Mouse (Mus musculus) layer of hippocampus, adult 11-12 months (tissue): ENCODE measurements around the gene Slc16a3.

ENCODE experiments used
- DNase-seq: peaks from one replicate; pipeline ENCODE4 v3.0.0; 2022; ENCODE audit warnings: low spot score

The Slc16a3 gene

DNA sequence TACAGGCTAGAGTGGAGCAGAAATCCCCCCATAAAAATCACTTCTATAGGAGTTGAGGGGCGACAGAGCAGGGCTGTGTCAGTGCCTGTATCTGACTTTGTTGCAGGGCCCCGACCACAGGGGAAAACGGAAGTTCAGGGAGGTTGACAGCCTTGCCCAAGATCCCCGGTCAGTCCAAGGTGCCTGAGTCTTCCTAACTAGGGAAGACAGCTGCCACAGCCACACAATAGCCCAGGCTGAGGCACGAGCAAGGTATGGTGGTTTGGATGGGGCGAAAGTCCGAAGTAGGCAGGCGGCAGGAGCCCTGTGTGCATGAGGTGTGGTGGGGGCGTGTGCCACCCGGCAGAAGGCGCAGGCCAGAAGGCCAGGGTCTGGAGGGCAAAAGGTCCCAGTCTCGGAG, at the start of gene Slc16a3:
Gene Slc16a3, plus strand, starts transcription at position 153 of the 400 bp plus-strand sequence.
- no peak for DNase-seq

GRCm38 (mm10) chr11:120900276-120901244, 47.7 kb upstream of the Slc16a3 start:
- no peak for DNase-seq

DNA sequence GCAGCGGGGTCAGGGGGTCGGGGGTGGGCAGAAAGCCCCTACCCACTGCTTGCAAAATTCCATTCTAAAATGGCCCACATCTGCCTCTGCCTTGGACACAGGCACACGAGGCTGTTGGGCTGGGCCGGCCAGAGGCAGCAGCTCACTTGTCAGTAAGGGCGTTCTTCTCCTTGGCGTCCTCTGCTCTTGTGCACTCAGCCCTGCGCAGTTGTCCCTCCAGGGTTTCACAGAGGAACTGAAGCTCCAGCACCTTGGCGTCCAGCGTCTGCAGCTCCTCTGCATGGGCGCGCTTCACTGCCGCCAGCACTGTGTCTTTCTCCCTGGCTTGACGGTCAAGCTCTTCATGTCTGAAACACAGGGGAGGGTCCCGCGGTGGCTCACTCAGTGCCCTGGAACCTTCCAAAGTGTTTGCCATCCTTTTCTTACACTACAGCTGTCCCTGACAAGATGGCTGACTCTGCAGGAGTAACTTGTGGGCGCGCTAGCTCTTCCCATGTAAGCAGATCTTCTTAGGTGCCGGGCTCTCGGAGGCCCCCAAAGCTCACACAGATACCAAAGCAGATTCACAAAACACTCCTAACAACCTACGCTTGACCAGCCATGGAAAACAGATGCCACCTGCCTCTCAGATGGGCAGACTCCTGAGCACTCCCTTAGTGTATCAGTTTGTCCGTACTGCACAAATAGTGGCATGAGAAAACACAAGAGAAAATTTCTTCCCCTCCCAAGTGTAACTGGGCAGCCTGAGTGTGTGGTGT, 46.4 kb upstream of the Slc16a3 start:
- DNase-seq: no peak

GRCm38 (mm10) chr11:120902487-120903142, 45.7 kb upstream of the Slc16a3 start:
- no peak for DNase-seq

DNA sequence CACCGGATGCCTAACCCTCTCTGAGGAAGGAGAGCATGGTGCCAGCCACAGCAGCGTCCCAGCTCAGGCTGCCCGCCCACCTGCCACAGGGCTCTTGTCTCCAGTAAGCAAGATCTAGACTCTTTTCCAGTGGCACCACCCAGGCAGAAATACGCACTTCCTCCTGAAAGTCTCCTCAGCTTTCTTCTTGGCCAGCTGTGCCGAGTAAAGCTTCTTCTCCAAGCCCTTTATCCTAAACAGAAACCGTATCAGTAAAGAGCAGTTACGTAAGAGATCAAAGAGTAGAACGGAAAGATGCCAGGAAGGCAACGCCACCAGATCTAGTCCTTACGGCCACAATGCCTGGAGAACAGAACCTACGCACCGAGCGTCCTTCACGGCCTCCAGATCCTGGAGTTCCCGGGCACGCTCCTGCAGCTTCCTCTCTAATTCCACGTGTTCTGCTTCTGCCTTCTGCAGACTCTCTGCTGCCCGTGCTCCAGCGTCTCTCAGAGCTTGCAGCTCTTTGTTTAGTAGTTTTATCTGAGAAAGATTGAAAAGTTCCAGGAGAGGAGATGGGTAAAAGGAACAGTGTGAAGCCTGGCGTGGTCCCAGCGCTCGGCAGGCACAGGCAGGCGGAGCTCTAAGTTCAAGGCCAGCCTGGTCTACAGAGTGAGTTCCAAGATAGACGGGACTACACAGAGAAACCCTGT, 45.0 kb upstream of the Slc16a3 start:
- DNase-seq: peak; percentile 21

- DNase-seq: no peak
Observed at GRCm38 (mm10) chr11:120904561-120904960, 43.7 kb upstream of the Slc16a3 start.

- DNase-seq: peak; percentile 83
Observed at GRCm38 (mm10) chr11:120905430-120905873, 42.8 kb upstream of the Slc16a3 start.

DNA sequence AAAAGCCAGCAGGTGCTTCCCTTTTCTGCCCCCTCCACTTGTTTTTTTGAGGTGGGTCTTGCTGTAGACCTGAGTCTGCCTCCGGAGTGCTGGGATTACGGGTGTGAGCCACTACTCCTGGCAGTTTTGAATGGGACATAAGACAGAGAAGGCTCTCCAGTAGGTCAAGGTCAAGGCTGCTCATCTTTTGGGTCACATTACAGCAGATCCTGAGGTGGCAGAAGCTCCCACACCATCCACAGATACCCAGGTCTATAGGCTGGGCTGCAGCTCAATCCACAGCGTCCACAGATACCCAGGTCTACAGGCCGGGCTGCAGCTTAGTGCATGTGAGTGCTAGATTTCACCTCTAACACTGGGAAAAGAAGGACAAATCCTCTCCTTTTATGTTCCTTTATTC, 34.5 kb upstream of the Slc16a3 start:
- DNase-seq: no peak

DNA sequence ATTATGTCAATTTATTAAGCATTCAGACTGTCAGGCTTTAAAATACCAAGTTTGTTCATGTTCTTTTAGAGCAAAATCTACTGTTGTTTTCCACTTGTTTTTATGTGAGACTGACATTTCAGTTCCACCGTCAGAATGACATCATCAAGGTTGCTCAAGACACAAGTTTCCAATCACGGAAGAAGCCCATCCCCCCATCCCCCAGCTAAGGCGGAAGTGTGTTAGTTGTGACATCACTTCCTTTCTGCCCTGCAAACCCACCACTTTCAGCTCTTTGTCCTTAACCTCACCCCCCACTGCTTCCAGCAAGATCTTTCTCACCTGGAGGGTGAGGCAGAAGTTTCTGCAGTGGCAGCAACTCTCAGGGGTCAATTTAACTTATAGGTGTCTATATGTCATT, 31.8 kb upstream of the Slc16a3 start:
- DNase-seq: peak; percentile 30

DNA sequence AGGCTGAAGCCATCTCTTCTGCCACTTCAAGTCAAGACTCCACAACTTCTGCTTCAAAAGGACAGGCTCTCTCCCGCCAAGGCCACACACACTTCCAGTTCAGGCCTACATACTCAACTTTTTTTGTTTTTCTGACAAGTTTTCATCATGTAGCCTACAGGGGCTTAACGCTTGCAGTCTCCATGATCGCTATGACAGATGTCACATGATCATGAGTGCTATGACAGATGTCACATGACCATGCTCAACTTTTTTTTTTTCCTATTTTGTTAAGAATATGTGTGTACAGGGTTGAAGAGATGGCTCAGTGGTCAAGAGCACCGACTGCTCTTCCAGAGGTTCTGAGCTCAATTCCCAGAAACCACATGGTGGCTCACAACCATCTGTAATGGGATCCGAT, 30.5 kb upstream of the Slc16a3 start:
- DNase-seq: no peak

GRCm38 (mm10) chr11:120922528-120922927, 25.8 kb upstream of the Slc16a3 start:
- DNase-seq: no peak

DNA sequence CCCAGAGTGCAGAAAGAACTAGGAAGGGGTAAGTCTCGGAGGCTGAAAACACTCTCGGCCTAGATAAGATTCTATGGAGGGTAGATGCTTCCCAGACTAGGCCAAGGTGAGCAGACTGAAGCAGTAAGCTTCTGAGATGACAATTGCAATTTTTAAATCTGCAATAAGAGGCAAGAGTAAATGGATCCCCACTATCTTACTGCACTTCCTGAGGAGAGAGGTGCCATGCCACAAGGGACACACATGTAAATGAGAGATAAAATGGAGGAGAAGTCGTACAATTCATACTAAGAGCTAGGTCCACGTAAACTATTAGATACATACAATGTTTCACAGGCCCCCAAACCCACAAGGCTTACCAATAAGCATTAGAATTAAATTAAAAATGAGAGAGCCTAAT, 19.8 kb upstream of the Slc16a3 start:
- DNase-seq: no peak

DNA sequence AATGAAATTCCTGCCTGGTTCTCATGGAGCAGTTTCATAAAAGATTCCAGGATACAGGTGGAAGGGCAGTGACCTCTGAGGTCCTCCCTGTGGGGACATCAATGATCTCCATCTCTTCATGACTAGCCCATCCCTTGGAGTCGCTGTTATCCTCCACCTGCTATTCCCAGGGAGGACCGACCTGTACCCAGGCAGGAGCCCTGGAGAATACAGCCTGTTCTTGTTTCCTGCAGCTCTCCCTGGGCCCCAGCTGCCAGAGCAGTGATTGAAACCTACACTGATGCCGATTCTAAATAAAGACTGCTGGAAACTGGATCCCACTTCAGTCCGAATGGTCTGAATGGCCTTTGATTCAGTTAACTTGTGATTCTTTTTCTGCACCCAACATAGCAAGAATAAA, 16.8 kb upstream of the Slc16a3 start:
- no peak for DNase-seq

- DNase-seq: peak; percentile 92
Observed at GRCm38 (mm10) chr11:120932564-120933398, 15.5 kb upstream of the Slc16a3 start, which contains the start of gene Ccdc57. TSS of gene Ccdc57 (minus strand) at chr11:120932872.

DNA sequence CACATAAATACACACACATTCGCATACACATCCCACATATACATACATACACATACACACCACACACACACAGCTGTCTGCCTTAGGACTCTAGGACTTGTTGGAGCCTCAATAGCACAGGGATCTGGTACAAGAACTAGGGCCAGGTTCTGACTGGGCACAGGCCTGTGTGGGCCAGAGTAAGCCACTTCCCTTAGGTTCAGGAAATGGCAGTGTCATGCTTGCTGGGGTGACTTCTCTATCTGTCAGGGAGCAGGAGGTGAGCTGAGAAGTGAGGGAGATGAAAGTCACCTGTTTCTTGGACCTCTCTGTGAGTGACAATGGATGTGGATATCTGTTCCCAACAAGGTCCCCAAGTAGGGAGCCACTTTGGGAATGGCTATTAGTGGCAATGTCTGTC, 10.3 kb upstream of the Slc16a3 start:
- DNase-seq: no peak

- no peak for DNase-seq
Observed at GRCm38 (mm10) chr11:120938795-120939194, 9.5 kb upstream of the Slc16a3 start.

DNA sequence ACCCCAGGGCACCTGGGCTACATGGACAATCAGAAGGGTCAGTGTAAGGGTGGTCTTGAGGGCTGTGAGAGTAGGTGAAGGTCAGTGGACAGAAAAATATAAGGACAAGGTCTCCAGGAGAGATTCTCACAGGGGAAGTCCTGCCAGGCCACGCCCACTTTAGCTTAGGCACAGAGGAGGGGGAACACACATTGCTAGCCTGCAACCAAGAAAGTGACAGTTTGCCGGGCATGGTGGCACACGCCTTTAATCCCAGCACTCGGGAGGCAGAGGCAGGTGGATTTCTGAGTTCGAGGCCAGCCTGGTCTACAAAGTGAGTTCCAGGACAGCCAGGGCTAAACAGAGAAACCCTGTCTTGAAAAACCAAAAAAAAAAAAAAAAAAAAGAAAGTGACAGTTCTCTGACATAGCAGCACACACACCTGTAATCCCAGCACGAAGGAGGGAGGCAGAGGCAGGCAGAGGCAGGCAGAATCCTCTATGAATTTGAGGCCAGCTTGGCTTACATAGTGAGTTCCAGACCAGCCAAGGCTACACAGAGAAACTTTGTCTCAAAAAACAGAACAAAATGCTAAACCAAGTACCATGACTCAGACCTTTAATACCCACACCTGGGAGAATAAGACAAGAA, 8.5 kb upstream of the Slc16a3 start:
- no peak for DNase-seq

GRCm38 (mm10) chr11:120940959-120941358, 7.3 kb upstream of the Slc16a3 start:
- DNase-seq: no peak

DNA sequence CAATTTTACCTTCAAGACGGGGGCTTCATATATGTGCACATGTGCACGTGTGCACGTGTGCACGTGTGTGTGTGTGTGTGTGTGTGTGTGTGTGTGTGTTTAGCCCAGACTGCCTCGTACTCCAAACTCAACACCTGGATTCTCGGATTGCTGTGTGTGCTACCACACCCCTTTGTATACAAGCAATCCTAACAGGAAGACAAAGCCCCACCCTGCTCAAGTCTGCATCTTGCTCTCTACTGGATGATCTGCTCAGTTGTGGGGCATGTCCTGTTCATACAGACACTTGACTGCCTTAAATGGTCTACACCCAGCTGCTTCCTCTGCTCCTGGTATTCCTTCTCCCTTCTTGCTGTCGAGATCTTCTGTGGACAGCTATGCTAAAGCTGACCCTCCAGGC, 3.0 kb upstream of the Slc16a3 start:
- DNase-seq: no peak

- DNase-seq: no peak
Observed at GRCm38 (mm10) chr11:120945926-120946325, 2.4 kb upstream of the Slc16a3 start.
